Mouse (Mus musculus): Measurements from ENCODE around the gene Tshz2.

The Tshz2 gene

DNA sequence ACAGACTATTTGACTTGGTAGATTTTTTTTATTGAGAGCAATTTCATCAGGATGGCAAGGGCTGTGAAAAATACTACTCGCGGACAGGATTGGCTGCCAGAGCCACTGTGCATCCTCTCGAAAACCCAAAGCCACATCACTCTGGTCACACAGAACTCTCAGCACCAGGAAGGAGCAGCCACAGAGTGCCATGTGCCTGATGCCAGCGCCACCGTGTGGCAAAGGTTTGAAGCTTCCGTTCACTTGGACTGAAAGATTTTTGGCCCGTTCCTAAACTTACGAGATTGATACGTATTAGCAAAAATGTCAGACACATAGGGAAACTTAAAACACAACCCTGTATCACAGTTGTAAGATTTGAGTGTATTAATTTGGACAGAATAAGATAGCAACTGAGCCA, 471.0 kb downstream of the Tshz2 start:
- peak; percentile 77 for DNase-seq (ENCODE audit: low spot score)

DNA sequence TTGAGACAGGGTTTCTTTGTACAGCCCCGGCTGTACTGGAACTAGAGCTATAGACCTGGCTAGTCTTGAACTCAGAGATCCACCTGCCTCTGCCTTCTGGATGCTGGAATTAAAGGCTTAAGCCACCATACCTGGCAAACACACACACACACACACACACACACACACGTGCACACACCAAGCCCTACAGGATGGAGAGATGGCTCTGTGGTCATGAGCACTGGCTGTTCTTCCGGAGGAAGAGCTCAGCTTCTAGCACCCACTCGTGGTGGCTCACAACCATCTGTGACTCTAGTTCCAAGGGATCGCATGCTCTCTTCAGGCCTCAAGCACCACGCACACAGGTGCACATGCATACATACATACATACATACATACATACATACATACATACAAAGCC, 471.6 kb downstream of the Tshz2 start:
- no peak for DNase-seq (ENCODE audit: low spot score)

DNA sequence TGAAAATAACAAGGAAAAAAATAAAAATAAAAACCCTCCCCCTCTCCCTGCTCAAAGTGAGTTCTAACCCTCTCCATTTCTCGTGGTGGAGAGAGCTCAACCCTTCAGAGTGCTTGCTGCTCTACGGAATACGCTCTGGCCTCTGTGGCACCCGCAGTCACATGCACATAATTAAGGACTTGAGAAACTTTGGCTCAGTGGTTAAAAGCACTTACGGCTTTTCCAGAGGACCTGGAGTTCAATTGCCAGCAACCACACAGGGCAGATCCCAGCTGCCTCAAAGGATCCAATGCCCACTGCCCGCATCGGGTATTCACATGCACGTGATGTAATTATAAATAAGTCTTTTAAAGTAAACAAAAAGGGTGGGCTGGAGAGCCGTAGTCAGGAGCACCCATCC, 473.2 kb downstream of the Tshz2 start:
- no peak for DNase-seq (ENCODE audit: low spot score)

DNA sequence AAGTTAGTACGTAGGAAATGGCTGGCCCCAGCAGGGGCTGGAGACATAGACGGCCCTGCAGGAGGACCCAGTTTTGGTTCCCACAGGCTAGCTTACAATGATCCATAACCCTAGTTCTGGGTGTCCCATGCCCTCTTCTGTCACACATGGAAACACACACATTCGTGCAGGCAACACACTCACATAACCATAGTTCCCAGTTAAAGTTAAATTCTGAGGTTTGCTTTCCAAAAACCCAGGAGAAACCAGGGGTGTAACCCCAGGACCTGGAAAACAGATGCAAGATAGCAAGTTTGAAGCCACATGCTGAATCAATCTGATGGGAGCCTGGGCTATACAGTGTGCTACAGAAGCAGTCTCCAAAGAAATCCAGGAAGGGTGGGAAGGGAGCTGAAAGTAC, 475.0 kb downstream of the Tshz2 start:
- DNase-seq (ENCODE audit: low spot score): no peak

DNA sequence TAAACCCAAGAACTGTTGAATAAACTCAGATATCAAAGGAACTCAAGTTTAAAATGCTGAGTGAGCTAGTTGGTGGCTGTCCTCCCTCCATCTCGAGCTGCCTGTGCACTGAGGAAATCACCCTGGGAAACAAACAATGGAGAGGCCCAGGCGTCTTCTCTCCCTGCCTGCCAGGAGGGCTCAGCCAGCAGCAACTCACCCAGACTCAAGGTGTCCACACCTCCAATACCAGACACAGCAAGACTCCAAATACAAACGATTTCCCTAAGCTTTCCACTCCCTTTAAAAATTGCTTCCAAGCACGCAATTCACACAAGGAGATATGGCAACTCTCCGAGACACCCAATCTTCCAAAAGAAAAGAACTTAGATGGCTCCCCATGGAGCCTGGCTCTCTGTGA, 476.7 kb downstream of the Tshz2 start:
- DNase-seq (ENCODE audit: low spot score): no peak

DNA sequence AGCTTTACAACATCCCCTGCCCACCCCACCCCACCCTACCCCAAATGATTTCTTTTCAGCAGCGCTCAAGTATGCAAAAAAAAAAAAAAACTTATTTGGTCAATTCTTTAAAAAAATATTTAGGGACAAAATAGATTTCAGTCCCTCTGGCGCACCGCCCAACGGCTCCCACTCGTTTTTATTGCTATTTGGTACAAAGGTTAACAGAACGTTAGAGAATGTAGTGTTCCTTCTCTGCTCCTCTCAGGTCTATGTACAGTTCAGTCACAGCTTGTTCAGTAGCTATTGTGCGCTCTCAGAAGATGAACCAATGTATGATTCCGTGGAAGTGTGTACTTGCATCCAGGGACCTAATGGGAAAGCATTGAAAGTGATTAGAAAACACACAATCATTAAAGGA, 477.5 kb downstream of the Tshz2 start:
- DNase-seq (ENCODE audit: low spot score): no peak

DNA sequence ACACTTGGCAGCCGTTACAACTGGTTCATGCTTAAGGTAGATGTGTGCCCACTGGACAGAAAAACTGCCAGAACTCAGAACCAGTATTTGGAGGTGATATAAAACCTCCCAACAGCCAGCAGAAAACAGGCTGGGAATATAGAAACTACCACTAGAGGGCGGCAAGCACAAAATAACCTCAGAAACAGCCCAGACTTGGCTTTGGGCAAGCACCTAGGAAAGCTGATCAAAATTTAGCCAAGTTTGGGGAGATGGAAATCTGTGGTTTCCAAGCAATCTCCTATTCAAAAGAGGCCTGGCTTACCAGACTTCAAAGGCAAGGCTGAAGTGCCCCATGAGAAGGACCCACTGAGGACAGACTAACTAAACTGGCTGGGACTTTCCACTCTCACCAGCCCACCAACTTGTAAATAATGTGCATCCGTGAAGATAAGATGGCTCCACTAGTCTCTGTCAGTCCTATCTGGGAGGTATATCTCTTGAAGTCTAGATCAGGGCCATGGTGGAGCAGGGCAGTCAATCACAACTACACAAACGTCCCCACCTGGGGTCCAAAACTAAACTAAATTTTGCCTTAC, 484.0 kb downstream of the Tshz2 start:
- DNase-seq (ENCODE audit: low spot score): peak; percentile 87

DNA sequence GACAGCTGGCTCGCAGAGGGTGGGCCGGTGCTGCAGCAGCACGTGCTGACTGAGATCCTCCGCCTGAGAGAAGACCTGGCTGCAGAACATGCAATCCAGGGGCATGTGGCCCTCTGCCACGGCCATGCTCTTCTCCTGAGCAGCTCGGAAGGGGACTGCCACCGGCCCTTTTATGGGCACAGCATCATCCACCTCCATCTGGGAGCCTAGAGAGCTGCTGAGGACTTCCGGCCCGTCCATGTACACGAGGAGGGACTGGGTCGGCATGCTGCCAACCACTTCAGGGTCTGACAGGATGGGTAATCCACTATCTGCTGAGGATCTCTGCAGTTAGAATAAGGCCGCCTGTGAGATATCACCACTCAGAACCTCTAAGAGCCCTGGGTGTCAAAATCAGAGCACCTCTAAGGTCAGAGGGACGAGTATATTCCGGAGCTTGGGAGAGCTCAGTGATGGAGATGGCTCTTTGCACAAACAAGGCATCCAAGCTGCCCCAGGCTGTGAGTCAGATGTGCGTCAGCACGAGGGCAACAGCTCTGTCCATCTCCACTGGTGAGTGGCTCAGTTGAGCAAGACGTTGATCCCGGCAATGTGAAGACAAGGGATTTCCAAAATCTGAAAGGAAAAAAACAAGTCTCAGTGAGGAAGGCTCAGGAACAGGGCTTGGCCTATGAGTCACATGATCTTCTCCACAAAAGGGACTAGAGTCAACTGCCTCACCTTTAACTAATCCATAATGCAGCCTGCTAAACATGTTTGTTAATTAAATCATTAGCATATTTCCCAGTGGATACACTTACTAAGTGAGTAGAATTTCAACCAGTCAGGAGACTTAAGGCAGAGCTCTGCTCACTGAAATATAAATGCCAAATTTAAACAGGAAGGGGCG, 487.6 kb downstream of the Tshz2 start:
- no peak for DNase-seq (ENCODE audit: low spot score)

Data from embryo, embryonic 10.5 days (tissue).